Mouse (Mus musculus): ENCODE results near the gene Lsm10. TPM values are rescaled to one million over a fixed set of nuclear protein-coding genes. Genes with fewer than 3 reads are reported as not detected.

The Lsm10 gene
- polyA plus RNA-seq, 1 experiment from 2014 or later: 48.0 TPM

DNA sequence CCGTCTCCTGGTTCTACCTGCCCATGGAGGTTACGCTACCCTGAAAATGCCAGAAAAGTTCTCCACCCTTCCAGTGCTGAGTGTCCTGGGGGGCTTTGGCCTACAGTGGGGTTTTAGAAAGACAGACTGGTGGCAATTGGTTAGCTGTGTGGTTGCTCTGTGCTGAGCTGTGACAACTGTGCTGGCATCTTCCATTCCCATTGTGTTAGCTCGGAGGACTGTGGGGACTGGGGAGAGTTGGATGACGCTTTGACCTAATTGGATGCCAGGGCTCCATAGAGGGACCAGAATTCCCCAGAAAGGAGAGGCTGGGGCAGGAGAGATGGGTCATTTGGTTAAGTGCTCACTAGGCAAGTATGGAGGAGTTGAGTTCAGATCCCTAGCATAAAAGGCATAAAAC is 37.8 kb downstream of the Lsm10 start:
- peaks cover 81% of the 10 kb centered on the region for H3K36me3 ChIP-seq
- H3K4me3 ChIP-seq: no peak overlapping the region

DNA sequence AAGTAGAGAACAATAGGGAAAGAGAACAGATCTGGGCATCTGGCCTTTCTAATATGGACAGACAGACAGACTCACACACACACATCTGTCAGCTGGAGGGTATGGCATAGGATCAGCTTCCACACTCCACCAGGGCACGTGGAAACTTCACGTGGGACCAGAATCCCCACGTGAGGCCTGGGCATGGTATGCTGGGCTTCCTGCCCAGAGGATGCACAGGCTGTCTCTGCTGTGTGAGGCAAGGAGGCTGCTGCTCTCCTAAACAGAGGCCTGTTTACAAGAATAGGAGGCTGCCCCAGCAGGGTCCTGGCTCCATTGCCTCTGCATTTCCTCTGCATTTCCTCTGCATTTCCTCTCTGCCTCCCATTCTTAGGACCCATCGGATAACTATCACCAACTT is 38.2 kb downstream of the Lsm10 start:
- no peaks in the 10 kb centered on the region for H3K9me3 ChIP-seq (replicated peaks)
- peaks cover 81% of the 10 kb centered on the region for H3K36me3 ChIP-seq
- 0 out of 2 replicates have a peak overlapping the region, but pooled peaks have one; percentile 16 for H3K27ac ChIP-seq
- WGBS: 91% methylated on average over 4 of the region's 4 CpGs
- peaks cover 40% of the 10 kb centered on the region for H3K4me1 ChIP-seq
- H3K4me3 ChIP-seq: no peak overlapping the region
- no peak for DNase-seq (ENCODE audit: low spot score)
- no peaks in the 10 kb centered on the region for H3K27me3 ChIP-seq (ENCODE audit: low read depth, poor library complexity, severe bottlenecking)

More for the DNA sequence above, 37.8 kb downstream of the Lsm10 start:
- Histone ChIP-seq H3K9me3 (replicated peaks) (no peaks in the 10 kb centered on the region), H3K27ac (0 out of 2 replicates have a peak overlapping the region, but pooled peaks have one; percentile 16), H3K4me1 (peaks cover 42% of the 10 kb centered on the region), H3K27me3 (ENCODE audit: low read depth, poor library complexity, severe bottlenecking) (no peaks in the 10 kb centered on the region)
- WGBS: 93% methylated on average over 4 of the region's 4 CpGs
- no peak for DNase-seq (ENCODE audit: low spot score)

DNA sequence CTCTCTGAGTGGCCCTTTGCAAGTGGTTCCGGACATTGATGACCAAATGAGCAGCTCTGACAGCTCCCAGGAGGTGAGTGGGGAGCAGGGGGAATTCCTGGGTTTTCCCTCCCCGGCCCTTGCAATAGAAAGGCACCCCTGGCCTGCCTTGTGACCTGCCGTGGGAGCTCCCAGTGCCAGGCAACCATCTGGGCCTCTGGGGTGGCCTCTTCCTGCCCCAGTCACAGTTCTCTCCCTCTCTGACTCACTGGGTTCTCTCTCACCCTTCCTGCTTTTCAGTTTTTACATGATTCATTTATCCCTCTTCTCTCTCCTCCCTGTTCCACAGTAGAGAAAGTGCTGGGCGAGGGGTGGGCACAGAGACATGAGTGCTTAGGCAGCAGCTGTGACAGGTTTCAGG is 41.4 kb downstream of the Lsm10 start:
- H3K27me3 ChIP-seq (ENCODE audit: low read depth, poor library complexity, severe bottlenecking): no peaks in the 10 kb centered on the region
- no peak for DNase-seq (ENCODE audit: low spot score)
- H3K9me3 ChIP-seq (replicated peaks): no peaks in the 10 kb centered on the region
- H3K4me3 ChIP-seq: no peak overlapping the region
- peaks cover 77% of the 10 kb centered on the region for H3K36me3 ChIP-seq
- H3K27ac ChIP-seq: 0 out of 2 replicates have a peak overlapping the region, but pooled peaks have one; percentile 11
- 84% methylated on average over 4 of the region's 4 CpGs for WGBS
- H3K4me1 ChIP-seq: peaks cover 15% of the 10 kb centered on the region

DNA sequence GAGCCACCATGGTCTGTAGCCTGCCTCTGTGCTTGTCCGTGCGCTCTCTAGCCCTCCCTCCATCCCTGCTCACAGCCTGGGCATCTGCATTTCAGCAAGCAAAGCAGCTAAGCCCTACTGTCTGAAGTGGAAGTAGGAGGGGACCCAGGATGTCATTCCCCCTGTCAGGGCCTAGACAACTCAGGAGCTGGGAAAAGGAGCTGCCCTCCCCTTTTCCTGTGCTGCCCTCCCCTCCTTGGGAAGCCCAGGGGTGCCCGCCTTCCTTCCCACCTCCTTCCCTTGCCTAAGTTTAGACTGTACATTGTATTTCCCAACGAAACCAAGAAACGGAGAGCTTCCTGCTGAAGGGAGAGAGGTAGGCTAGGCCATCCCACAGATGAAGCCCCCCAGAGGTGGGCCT is 44.6 kb downstream of the Lsm10 start:
- Histone ChIP-seq H3K4me1 (peaks cover 16% of the 10 kb centered on the region), H3K27me3 (ENCODE audit: low read depth, poor library complexity, severe bottlenecking) (no peaks in the 10 kb centered on the region), H3K9me3 (replicated peaks) (no peaks in the 10 kb centered on the region), H3K36me3 (peaks cover 53% of the 10 kb centered on the region), H3K4me3 (no peak overlapping the region), H3K27ac (peak overlapping the region; percentile 58; the same call in 1 of the 2 replicates)
- WGBS: 81% methylated on average over 5 of the region's 5 CpGs
- DNase-seq (ENCODE audit: low spot score): no peak

DNA sequence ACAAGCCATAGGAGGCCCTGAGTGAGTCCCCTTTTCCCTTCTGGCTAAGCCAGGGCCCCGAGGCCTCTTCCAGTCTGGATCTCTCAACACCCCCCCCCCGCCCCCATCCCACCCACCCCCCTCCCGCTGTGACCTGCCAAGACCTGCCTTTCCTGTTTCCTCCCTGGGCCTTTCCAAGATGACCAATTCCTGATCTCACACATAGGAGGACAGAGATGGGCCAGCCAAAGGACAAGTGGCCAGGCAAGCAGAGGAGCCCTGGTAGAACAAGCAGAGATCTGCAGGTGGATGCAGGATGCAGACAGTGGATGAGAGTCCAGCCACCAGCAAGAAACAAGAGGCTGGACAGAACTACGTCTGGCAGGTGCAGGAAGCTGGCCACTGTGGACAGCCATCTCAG is 49.0 kb downstream of the Lsm10 start:
- Histone ChIP-seq H3K27me3 (ENCODE audit: low read depth, poor library complexity, severe bottlenecking) (no peaks in the 10 kb centered on the region), H3K27ac (peak overlapping the region; percentile 98), H3K36me3 (peaks cover 19% of the 10 kb centered on the region), H3K9me3 (replicated peaks) (no peaks in the 10 kb centered on the region), H3K4me3 (no peak overlapping the region), H3K4me1 (peaks cover 60% of the 10 kb centered on the region)
- WGBS: 49% methylated on average over 4 of the region's 4 CpGs
- DNase-seq (ENCODE audit: low spot score): no peak

DNA sequence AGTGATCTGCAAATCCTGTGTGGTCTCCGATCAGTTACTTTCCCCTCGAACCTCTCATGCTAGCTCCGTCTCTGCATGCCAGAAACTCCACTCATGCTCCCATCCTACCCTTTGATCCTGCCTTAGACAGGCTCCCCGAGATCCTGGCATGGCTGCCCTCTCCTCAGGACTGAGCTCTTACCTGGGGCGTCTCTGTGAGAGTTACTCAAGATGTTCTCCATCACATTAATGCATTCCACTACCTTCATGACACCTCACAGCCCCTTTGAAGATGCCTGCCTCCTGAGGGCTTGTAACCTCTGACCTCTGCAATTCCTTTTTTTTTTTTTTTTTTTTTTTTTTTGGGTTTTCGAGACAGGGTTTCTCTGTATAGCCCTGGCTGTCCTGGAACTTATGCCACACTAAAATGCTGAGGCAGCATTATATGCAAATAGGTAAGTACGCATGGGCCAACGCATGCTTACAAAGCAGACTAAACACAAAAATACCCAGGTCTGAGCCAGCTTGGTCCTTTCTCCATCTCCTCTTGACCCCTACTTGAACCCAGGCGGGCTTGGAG is 50.6 kb downstream of the Lsm10 start:
- DNase-seq (ENCODE audit: low spot score): peak; percentile 56
- Histone ChIP-seq H3K9me3 (replicated peaks) (no peaks in the 10 kb centered on the region), H3K36me3 (peaks cover 24% of the 10 kb centered on the region), H3K27ac (peak overlapping the region; percentile 98), H3K27me3 (ENCODE audit: low read depth, poor library complexity, severe bottlenecking) (no peaks in the 10 kb centered on the region), H3K4me3 (peak overlapping the region; percentile 86), H3K4me1 (peaks cover 70% of the 10 kb centered on the region)
- whole genome bisulfite sequencing: 10% methylated on average over 9 of the region's 9 CpGs

DNA sequence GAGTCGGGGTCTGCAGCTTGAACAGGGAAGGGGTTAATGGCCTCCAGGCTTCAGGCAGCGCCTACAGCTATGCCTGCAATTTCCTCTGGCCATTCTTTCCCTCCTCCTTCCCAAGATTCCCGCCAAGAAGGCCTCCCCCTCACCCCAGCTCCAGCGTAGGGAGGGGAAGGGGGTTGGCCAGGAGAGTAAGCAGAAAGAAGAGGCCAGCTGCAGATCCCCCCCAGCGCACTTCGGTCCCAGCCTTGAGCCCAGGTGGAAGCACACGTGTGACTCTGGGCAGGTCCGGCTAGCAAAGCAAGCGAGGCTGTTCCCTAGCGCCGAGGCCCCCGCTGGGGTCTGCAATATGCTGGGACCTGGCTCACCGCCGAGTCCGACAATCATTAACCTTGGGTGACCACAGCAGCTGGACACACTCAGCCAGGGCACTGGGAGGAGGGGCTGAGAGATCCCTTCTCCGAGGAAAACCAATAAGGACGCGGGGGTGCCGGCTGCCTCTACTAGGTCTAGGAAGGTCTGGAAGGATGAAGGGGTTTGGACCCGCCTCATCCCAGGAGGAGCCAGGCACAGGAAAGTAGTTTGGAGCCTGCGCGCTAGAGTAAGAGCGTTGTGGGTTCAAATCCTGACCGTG is 51.2 kb downstream of the Lsm10 start, which contains the start of gene Eva1b:
Eva1b (plus strand) TSS at position 212 of the 628 bp plus-strand sequence.
- DNase-seq (ENCODE audit: low spot score): peak; percentile 89
- H3K4me1 ChIP-seq: peaks cover 76% of the 10 kb centered on the region
- peak within 1 kb of the TSS; percentile 98 for H3K27ac ChIP-seq
- H3K4me3 ChIP-seq: peak within 1 kb of the TSS; percentile 86
- WGBS: under 1% methylated on average over 24 of the region's 24 CpGs
- H3K36me3 ChIP-seq: peaks cover 30% of the 10 kb centered on the region
- no peaks in the 10 kb centered on the region for H3K9me3 ChIP-seq (replicated peaks)
- no peaks in the 10 kb centered on the region for H3K27me3 ChIP-seq (ENCODE audit: low read depth, poor library complexity, severe bottlenecking)

Other genes starting within 250 kb of the Lsm10 start
- 0.58 and 0.78 TPM in 2 replicates for gene Csf3r, start 72.1 kb upstream of the Lsm10 start, polyA plus RNA-seq (2016; fragmentation: Nextera tagmentation; extraction: Ambion mirVana)
- 150 and 170 TPM in 2 replicates for gene Mrps15, start 49.7 kb upstream of the Lsm10 start, polyA plus RNA-seq (2016; fragmentation: Nextera tagmentation; extraction: Ambion mirVana)
- gene Oscp1, start 38.1 kb upstream of the Lsm10 start, polyA plus RNA-seq (2016; fragmentation: Nextera tagmentation; extraction: Ambion mirVana): 20.4 and 23.7 TPM in 2 replicates
- gene Stk40, start 7.3 kb downstream of the Lsm10 start, polyA plus RNA-seq (2016; fragmentation: Nextera tagmentation; extraction: Ambion mirVana): 48.2 and 52.1 TPM in 2 replicates
- gene Eva1b, start 51.1 kb downstream of the Lsm10 start, polyA plus RNA-seq (2016; fragmentation: Nextera tagmentation; extraction: Ambion mirVana): 72.7 and 82.2 TPM in 2 replicates
- gene Sh3d21, start 66.9 kb downstream of the Lsm10 start, polyA plus RNA-seq (2016; fragmentation: Nextera tagmentation; extraction: Ambion mirVana): 2.9 and 4.7 TPM in 2 replicates
- 263 and 287 TPM in 2 replicates for gene Thrap3, start 106.1 kb downstream of the Lsm10 start, polyA plus RNA-seq (2016; fragmentation: Nextera tagmentation; extraction: Ambion mirVana)
- 56.2 and 63.2 TPM in 2 replicates for gene Map7d1, start 159.7 kb downstream of the Lsm10 start, polyA plus RNA-seq (2016; fragmentation: Nextera tagmentation; extraction: Ambion mirVana)
- 83.1 and 95.3 TPM in 2 replicates for gene Trappc3, start 165.7 kb downstream of the Lsm10 start, polyA plus RNA-seq (2016; fragmentation: Nextera tagmentation; extraction: Ambion mirVana)
- 0.65 and 1.4 TPM in 2 replicates for gene Col8a2, start 190.2 kb downstream of the Lsm10 start, polyA plus RNA-seq (2016; fragmentation: Nextera tagmentation; extraction: Ambion mirVana)
- 95.1 and 97.5 TPM in 2 replicates for gene Adprhl2, start 225.1 kb downstream of the Lsm10 start, polyA plus RNA-seq (2016; fragmentation: Nextera tagmentation; extraction: Ambion mirVana)
- 0.35 and 0.98 TPM in 2 replicates for gene Tekt2, start 229.1 kb downstream of the Lsm10 start, polyA plus RNA-seq (2016; fragmentation: Nextera tagmentation; extraction: Ambion mirVana)

Data from limb, embryonic 10.5 days (tissue).